In the genomic region with DNA sequence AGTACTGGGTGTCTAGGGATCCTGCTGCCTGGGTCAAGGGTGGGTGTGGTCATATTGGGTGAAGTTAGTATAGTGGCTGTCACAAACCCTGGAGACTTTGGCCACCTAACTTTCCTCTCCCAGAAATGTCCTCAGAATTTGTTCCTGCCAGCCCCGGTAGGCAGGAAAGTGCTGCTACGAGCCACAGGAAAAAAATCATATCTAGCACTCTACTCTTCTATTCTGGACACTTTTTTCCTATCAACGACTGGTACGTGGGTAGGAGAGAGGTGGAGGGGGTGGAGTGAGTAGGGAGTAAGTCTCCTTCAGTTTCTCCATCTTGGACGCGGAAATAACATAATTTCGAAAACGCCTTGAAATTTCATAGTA, we compare ENCODE assay signal across 9 mouse cellular contexts. TPM values are rescaled to one million over a fixed set of nuclear protein-coding genes. Genes with fewer than 3 reads are reported as not detected.
DNase-seq lines count a peak whose midpoint lies in the region; ATAC-seq and TF ChIP-seq lines count a peak whose summit lies in the region.
"Had no signal": no experiment of that assay in that cellular context is flagged by ENCODE, and none has a peak within 500 bp of the region (broad histone marks: within the 10 kb centered on the region; RNA-seq: fewer than 3 reads in every experiment).

No protein-coding gene starts in this region.

- TF ChIP-seq CTCF in hindbrain, postnatal 0 days (IDR thresholded peaks at IDR 0.05; ENCODE audit: low read depth): no peak

- peak overlapping the region; percentile 61 for H3K4me2 ChIP-seq in kidney, embryonic 14.5 days (replicated peaks; ENCODE audit: low read depth, low read length)
- H3K4me2 ChIP-seq in embryonic facial prominence, embryonic 13.5 days: peak overlapping the region; percentile 69
- peak overlapping the region; percentile 52 for H3K4me2 ChIP-seq in hindbrain, postnatal 0 days (ENCODE audit: low read depth, low read length)
- H3K4me2 ChIP-seq in midbrain, embryonic 15.5 days: peak overlapping the region; percentile 61

- no peak overlapping the region for H3K9ac ChIP-seq in kidney, embryonic 14.5 days (ENCODE audit: low read depth, low read length)
- no peak overlapping the region for H3K9ac ChIP-seq in embryonic facial prominence, embryonic 13.5 days
- no peak overlapping the region; the same call in 1 of the 2 replicates for H3K9ac ChIP-seq in hindbrain, postnatal 0 days (replicated peaks; ENCODE audit: low read length)
- no peak overlapping the region for H3K9ac ChIP-seq in midbrain, embryonic 15.5 days

- ATAC-seq in kidney, embryonic 14.5 days (ENCODE audit: low FRiP score, low TSS enrichment): no peak
- ATAC-seq in embryonic facial prominence, embryonic 13.5 days (ENCODE audit: insufficient number of reproducible peaks, insufficient read depth, low FRiP score, low TSS enrichment, low read depth): no peak
- no peak for ATAC-seq in hindbrain, postnatal 0 days
- ATAC-seq in midbrain, embryonic 15.5 days (replicated peaks): no peak
- ATAC-seq in megakaryocyte-erythroid progenitor cell, adult 5-6 weeks (replicated peaks; ENCODE audit: low FRiP score, low TSS enrichment, poor library complexity, severe bottlenecking): no peak

- H3K4me1 ChIP-seq in kidney, embryonic 14.5 days (ENCODE audit: control insufficient read depth, insufficient read depth, low read length): peaks cover 19% of the 10 kb centered on the region
- H3K4me1 ChIP-seq in embryonic facial prominence, embryonic 13.5 days: peaks cover 18% of the 10 kb centered on the region
- peaks cover 3% of the 10 kb centered on the region for H3K4me1 ChIP-seq in hindbrain, postnatal 0 days (ENCODE audit: insufficient read depth, low read length)
- H3K4me1 ChIP-seq in midbrain, embryonic 15.5 days: peaks cover 12% of the 10 kb centered on the region

- H3K27me3 ChIP-seq in kidney, embryonic 14.5 days (ENCODE audit: control insufficient read depth, insufficient read depth, low read length): peaks cover 5% of the 10 kb centered on the region
- H3K27me3 ChIP-seq in embryonic facial prominence, embryonic 13.5 days: peaks cover 23% of the 10 kb centered on the region
- H3K27me3 ChIP-seq in hindbrain, postnatal 0 days (ENCODE audit: insufficient read depth, low read length): no peaks in the 10 kb centered on the region
- peaks cover 8% of the 10 kb centered on the region for H3K27me3 ChIP-seq in midbrain, embryonic 15.5 days (replicated peaks)

- DNase-seq in kidney, postnatal 14 days: no peak
- DNase-seq in hindbrain, postnatal 0 days (ENCODE audit: low spot score): no peak
- DNase-seq in cerebellum, adult 9-10 months: no peak
- DNase-seq in ovary, postnatal 14 days (ENCODE audit: low spot score): no peak

- H3K27ac ChIP-seq in kidney, embryonic 14.5 days (ENCODE audit: low read depth, low read length): no peak overlapping the region
- no peak overlapping the region for H3K27ac ChIP-seq in embryonic facial prominence, embryonic 13.5 days
- H3K27ac ChIP-seq in hindbrain, postnatal 0 days: no peak overlapping the region
- H3K27ac ChIP-seq in midbrain, embryonic 15.5 days: no peak overlapping the region

- no peaks in the 10 kb centered on the region for H3K36me3 ChIP-seq in kidney, embryonic 14.5 days (ENCODE audit: control insufficient read depth, insufficient read depth, low read length)
- peaks cover 5% of the 10 kb centered on the region; the same call in 1 of the 2 replicates for H3K36me3 ChIP-seq in embryonic facial prominence, embryonic 13.5 days
- H3K36me3 ChIP-seq in hindbrain, postnatal 0 days (ENCODE audit: insufficient read depth, low read length): no peaks in the 10 kb centered on the region
- 0 out of 2 replicates have a peak, but pooled peaks cover 8% of the 10 kb centered on the region for H3K36me3 ChIP-seq in midbrain, embryonic 15.5 days (replicated peaks)

- peak overlapping the region; percentile 41 for H3K4me3 ChIP-seq in kidney, embryonic 14.5 days (ENCODE audit: low read length)
- H3K4me3 ChIP-seq in embryonic facial prominence, embryonic 13.5 days: peak overlapping the region; percentile 44
- H3K4me3 ChIP-seq in hindbrain, postnatal 0 days (ENCODE audit: low read length): peak overlapping the region; percentile 34
- peak overlapping the region; percentile 31; the same call in 1 of the 2 replicates for H3K4me3 ChIP-seq in midbrain, embryonic 15.5 days

- no peaks in the 10 kb centered on the region for H3K9me3 ChIP-seq in kidney, embryonic 14.5 days (ENCODE audit: control insufficient read depth, low read length)
- no peaks in the 10 kb centered on the region for H3K9me3 ChIP-seq in embryonic facial prominence, embryonic 13.5 days
- no peaks in the 10 kb centered on the region for H3K9me3 ChIP-seq in hindbrain, postnatal 0 days (ENCODE audit: low read length)
- no peaks in the 10 kb centered on the region for H3K9me3 ChIP-seq in midbrain, embryonic 15.5 days

- 37% methylated on average over 8 of the region's 8 CpGs for WGBS in kidney, embryonic 14.5 days
- WGBS in embryonic facial prominence, embryonic 13.5 days: 37% methylated on average over 8 of the region's 8 CpGs
- 31% methylated on average over 8 of the region's 8 CpGs for WGBS in hindbrain, postnatal 0 days
- 37% methylated on average over 8 of the region's 8 CpGs for WGBS in midbrain, embryonic 15.5 days

RNA-seq across cellular contexts. Expression of a gene that starts 1.0 kb away (rescaled TPM):
- polyA plus RNA-seq in kidney, embryonic 14.5 days (2014; fragmentation: Nextera tagmentation; extraction: Ambion mirVana): 13.9 and 14.5 TPM in 2 replicates
- polyA plus RNA-seq in embryonic facial prominence, embryonic 13.5 days (2015; fragmentation: Nextera tagmentation; extraction: Ambion mirVana): 3.4 and 6.1 TPM in 2 replicates
- total RNA-seq in hindbrain, postnatal 0 days (2014; rRNA removed): 3.9 and 5.1 TPM in 2 replicates
- polyA plus RNA-seq in hindbrain, postnatal 0 days (2015; fragmentation: Nextera tagmentation; extraction: Ambion mirVana): 2.4 and 2.7 TPM in 2 replicates
- polyA plus RNA-seq in midbrain, embryonic 15.5 days (2015; fragmentation: Nextera tagmentation; extraction: Ambion mirVana): 4.0 and 5.1 TPM in 2 replicates
- 1.1 TPM in 1 of 2 replicates, not detected in the other for total RNA-seq in megakaryocyte-erythroid progenitor cell, adult 5-6 weeks (2014; fragmentation: Nextera tagmentation)
- total RNA-seq in megakaryocyte-erythroid progenitor cell, adult 5-6 weeks (2017): 0.19 and 0.94 TPM in 2 replicates

RNA-seq across cellular contexts. Expression of a gene that starts 5.9 kb away (rescaled TPM):
- polyA plus RNA-seq in kidney, embryonic 14.5 days (2014; fragmentation: Nextera tagmentation; extraction: Ambion mirVana): 166 and 200 TPM in 2 replicates
- not detected in 2 replicates for polyA plus RNA-seq in embryonic facial prominence, embryonic 13.5 days (2015; fragmentation: Nextera tagmentation; extraction: Ambion mirVana)
- total RNA-seq in hindbrain, postnatal 0 days (2014; rRNA removed): not detected in 2 replicates
- not detected in 2 replicates for polyA plus RNA-seq in hindbrain, postnatal 0 days (2015; fragmentation: Nextera tagmentation; extraction: Ambion mirVana)
- not detected in 2 replicates for polyA plus RNA-seq in midbrain, embryonic 15.5 days (2015; fragmentation: Nextera tagmentation; extraction: Ambion mirVana)
- not detected in 2 replicates for total RNA-seq in megakaryocyte-erythroid progenitor cell, adult 5-6 weeks (2014; fragmentation: Nextera tagmentation)
- total RNA-seq in megakaryocyte-erythroid progenitor cell, adult 5-6 weeks (2017): not detected in 2 replicates
- total RNA-seq: liver, adult 2 months had no signal
- polyA plus RNA-seq: liver, adult 2 months had no signal

RNA-seq across cellular contexts. Expression of a gene that starts 11.7 kb away (rescaled TPM):
- 94.4 and 111 TPM in 2 replicates for polyA plus RNA-seq in kidney, embryonic 14.5 days (2014; fragmentation: Nextera tagmentation; extraction: Ambion mirVana)
- polyA plus RNA-seq in embryonic facial prominence, embryonic 13.5 days (2015; fragmentation: Nextera tagmentation; extraction: Ambion mirVana): 79.5 and 83.5 TPM in 2 replicates
- 55.2 and 73.6 TPM in 2 replicates for total RNA-seq in hindbrain, postnatal 0 days (2014; rRNA removed)
- polyA plus RNA-seq in hindbrain, postnatal 0 days (2015; fragmentation: Nextera tagmentation; extraction: Ambion mirVana): 103 and 104 TPM in 2 replicates
- polyA plus RNA-seq in midbrain, embryonic 15.5 days (2015; fragmentation: Nextera tagmentation; extraction: Ambion mirVana): 132 and 140 TPM in 2 replicates
- 51.5 and 66.1 TPM in 2 replicates for total RNA-seq in megakaryocyte-erythroid progenitor cell, adult 5-6 weeks (2014; fragmentation: Nextera tagmentation)
- total RNA-seq in megakaryocyte-erythroid progenitor cell, adult 5-6 weeks (2017): 26.4 and 27.7 TPM in 2 replicates

RNA-seq across cellular contexts. Expression of a gene that starts 38.8 kb away (rescaled TPM):
- 15.1 and 18.7 TPM in 2 replicates for polyA plus RNA-seq in kidney, embryonic 14.5 days (2014; fragmentation: Nextera tagmentation; extraction: Ambion mirVana)
- 11.0 and 11.7 TPM in 2 replicates for polyA plus RNA-seq in embryonic facial prominence, embryonic 13.5 days (2015; fragmentation: Nextera tagmentation; extraction: Ambion mirVana)
- 12.1 and 12.3 TPM in 2 replicates for total RNA-seq in hindbrain, postnatal 0 days (2014; rRNA removed)
- 14.2 and 15.3 TPM in 2 replicates for polyA plus RNA-seq in hindbrain, postnatal 0 days (2015; fragmentation: Nextera tagmentation; extraction: Ambion mirVana)
- 20.0 and 20.9 TPM in 2 replicates for polyA plus RNA-seq in midbrain, embryonic 15.5 days (2015; fragmentation: Nextera tagmentation; extraction: Ambion mirVana)
- total RNA-seq in megakaryocyte-erythroid progenitor cell, adult 5-6 weeks (2014; fragmentation: Nextera tagmentation): 8.6 and 9.5 TPM in 2 replicates
- 10.2 and 10.4 TPM in 2 replicates for total RNA-seq in megakaryocyte-erythroid progenitor cell, adult 5-6 weeks (2017)

Comparison
In these comparisons a context has a peak if more than half of its experiments do, and no peak if none do; other contexts are left out.
1. RNA of a gene that starts 5.9 kb away (polyA plus RNA-seq): 166 to 200 TPM in kidney, embryonic 14.5 days; not detected in embryonic facial prominence, embryonic 13.5 days, not detected in hindbrain, postnatal 0 days and not detected in midbrain, embryonic 15.5 days; every median in the first group is over 100 times any median in the second.
2. Peak in every context shown above with its lines, with median percentiles within 50 percentile points of each other: H3K4me2 ChIP-seq and H3K4me3 ChIP-seq.